Mouse (Mus musculus) forebrain, embryonic 10.5 days (tissue): ENCODE data around the gene Slc5a3. TPM values are rescaled to one million over a fixed set of nuclear protein-coding genes. Genes with fewer than 3 reads are reported as not detected.
"Not testable (repeated sequence)": the region's sequence is repeated elsewhere in the genome, so short reads cannot be mapped to it uniquely, and the experiment has no call there.

ENCODE experiments used
- DNase-seq: peaks from one replicate; pipeline ENCODE4 v3.0.0-alpha.2; 2017; ENCODE audit warnings: low spot score; ENCODE audit errors: extremely low spot score
- H3K27ac ChIP-seq: fragments of 300-500 bp; sonication (generic); 2 replicates; pipeline ENCODE4 v1.5.1; 2016; ENCODE audit warnings: mild to moderate bottlenecking
- H3K27me3 ChIP-seq: fragments of 300-500 bp; sonication (generic); 2 replicates; pipeline ENCODE4 v1.6.1; 2016; ENCODE audit warnings: mild to moderate bottlenecking; ENCODE audit not compliant: poor library complexity, severe bottlenecking
- H3K36me3 ChIP-seq: fragments of 300-500 bp; sonication (generic); replicated peaks from 2 replicates; pipeline ENCODE4 v1.6.1; 2016; ENCODE audit warnings: mild to moderate bottlenecking, moderate library complexity
- H3K4me1 ChIP-seq: fragments of 300-500 bp; sonication (generic); 2 replicates; pipeline ENCODE4 v1.6.1; 2016
- H3K4me3 ChIP-seq: fragments of 300-500 bp; sonication (generic); 2 replicates; pipeline ENCODE4 v1.5.1; 2016; ENCODE audit warnings: mild to moderate bottlenecking, moderate library complexity
- H3K9me3 ChIP-seq: fragments of 300-500 bp; sonication (generic); 2 replicates; pipeline ENCODE4 v1.6.1; 2016; ENCODE audit warnings: mild to moderate bottlenecking, moderate library complexity
- WGBS: fragments of 180-500 bp; shearing (Covaris S2); methylation state at CpG from one replicate; pipeline ENCODE4 v1.1.7; 2016; 5-methylcytosine and 5-hydroxymethylcytosine counted together
- polyA plus RNA-seq: library from polyadenylated mRNA; unstranded; fragments of >200 nt; fragmentation: Nextera tagmentation; extraction: Ambion mirVana; gene quantifications from 2 replicates; pipeline ENCODE4 v1.2.1, GENCODE M21; 2016

Gene Slc5a3
- polyA plus RNA-seq, 1 experiment from 2014 or later, result 10.8 TPM

GRCm38 (mm10) chr16:92083771-92084453 is 25.8 kb downstream of the Slc5a3 start:
- Histone ChIP-seq H3K4me1 (peaks cover 1% of the 10 kb centered on the region), H3K36me3 (peaks cover 42% of the 10 kb centered on the region), H3K27ac (no peak overlapping the region), H3K27me3 (no peaks in the 10 kb centered on the region), H3K9me3 (no peaks in the 10 kb centered on the region), H3K4me3 (no peak overlapping the region)
- no peak for DNase-seq
- WGBS, result 92% methylated on average over 10 of the region's 10 CpGs

- Histone ChIP-seq H3K36me3 (0 out of 2 replicates have a peak, but pooled peaks cover 3% of the 10 kb centered on the region), H3K9me3 (no peaks in the 10 kb centered on the region), H3K27ac (no peak overlapping the region), H3K27me3 (no peaks in the 10 kb centered on the region), H3K4me3 (no peak overlapping the region), H3K4me1 (peaks cover 10% of the 10 kb centered on the region)
- 66% methylated on average over 3 of the region's 3 CpGs for WGBS
- no peak for DNase-seq
Measured at GRCm38 (mm10) chr16:92089225-92089624, 31.1 kb downstream of the Slc5a3 start.

DNA sequence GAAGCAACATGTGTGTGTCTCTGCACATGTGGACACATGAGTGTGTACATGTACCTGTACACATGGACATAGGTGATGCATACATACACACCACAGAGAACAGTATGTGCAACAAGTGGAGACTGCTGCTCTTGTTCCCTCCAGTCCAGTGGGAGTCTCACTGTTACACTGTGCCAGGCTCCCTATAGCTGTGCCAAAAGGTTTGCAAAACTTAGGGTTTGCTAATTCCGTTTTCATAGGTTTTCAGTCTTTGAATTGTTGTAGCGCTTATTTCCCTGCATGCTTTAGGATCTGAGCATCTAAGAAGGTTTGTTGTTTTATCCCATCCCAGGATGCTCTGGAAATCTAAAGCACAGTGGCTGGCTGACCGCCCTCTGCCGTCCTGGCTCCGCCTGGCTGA is 33.8 kb downstream of the Slc5a3 start:
- Histone ChIP-seq H3K27me3 (no peaks in the 10 kb centered on the region), H3K27ac (no peak overlapping the region), H3K4me3 (no peak overlapping the region), H3K36me3 (peaks cover 8% of the 10 kb centered on the region; the same call in 1 of the 2 replicates), H3K9me3 (no peaks in the 10 kb centered on the region), H3K4me1 (peaks cover 10% of the 10 kb centered on the region)
- DNase-seq, result no peak
- 87% methylated on average over 5 of the region's 5 CpGs for whole genome bisulfite sequencing

DNA sequence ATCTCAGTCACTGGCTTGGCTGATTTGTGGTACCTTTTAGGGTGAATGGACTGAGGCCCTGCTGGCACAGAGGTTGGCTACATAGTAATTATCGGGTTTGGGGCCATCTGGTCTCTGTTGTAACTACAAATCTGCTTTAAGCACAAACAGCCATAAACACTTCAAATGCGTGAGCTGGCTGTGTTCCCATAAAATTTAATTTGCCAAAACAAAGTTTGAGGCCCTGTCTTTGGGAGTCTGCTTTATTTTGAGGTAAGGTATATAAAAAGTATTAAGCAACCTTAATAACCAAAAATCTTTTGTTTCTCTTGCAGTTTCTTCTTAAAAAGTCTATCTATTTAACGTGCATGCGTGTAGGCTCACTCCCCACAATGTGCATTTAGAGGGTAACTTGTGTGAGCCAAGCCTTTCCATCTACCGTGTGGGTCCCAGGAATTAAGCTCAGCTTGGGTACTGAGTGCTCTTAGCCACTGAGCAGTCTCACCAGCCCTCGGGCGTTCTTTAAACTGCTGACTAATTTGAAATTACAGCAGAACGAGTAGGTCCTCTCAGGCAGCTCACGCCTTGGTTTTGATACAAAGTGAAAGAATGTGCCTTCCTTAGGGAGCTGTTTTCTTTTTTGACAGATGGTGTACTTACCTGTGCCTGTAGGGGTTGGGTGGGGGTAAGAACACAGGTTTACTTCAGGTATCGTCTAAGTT is 40.4 kb downstream of the Slc5a3 start:
- H3K9me3 ChIP-seq, result no peaks in the 10 kb centered on the region
- DNase-seq, result peak; percentile 6
- WGBS, result 83% methylated on average over 10 of the region's 10 CpGs

GRCm38 (mm10) chr16:92099598-92099997 is 41.5 kb downstream of the Slc5a3 start:
- Histone ChIP-seq H3K27ac (no peak overlapping the region), H3K36me3 (peaks cover 33% of the 10 kb centered on the region), H3K27me3 (no peaks in the 10 kb centered on the region), H3K9me3 (no peaks in the 10 kb centered on the region), H3K4me3 (no peak overlapping the region), H3K4me1 (peaks cover 29% of the 10 kb centered on the region)
- peak; percentile 11 for DNase-seq
- 89% methylated on average over 16 of the region's 16 CpGs for WGBS

More for the DNA sequence above, 40.4 kb downstream of the Slc5a3 start:
- Histone ChIP-seq H3K4me3 (no peak overlapping the region), H3K27ac (no peak overlapping the region), H3K27me3 (no peaks in the 10 kb centered on the region), H3K4me1 (peaks cover 18% of the 10 kb centered on the region), H3K36me3 (peaks cover 37% of the 10 kb centered on the region)

DNA sequence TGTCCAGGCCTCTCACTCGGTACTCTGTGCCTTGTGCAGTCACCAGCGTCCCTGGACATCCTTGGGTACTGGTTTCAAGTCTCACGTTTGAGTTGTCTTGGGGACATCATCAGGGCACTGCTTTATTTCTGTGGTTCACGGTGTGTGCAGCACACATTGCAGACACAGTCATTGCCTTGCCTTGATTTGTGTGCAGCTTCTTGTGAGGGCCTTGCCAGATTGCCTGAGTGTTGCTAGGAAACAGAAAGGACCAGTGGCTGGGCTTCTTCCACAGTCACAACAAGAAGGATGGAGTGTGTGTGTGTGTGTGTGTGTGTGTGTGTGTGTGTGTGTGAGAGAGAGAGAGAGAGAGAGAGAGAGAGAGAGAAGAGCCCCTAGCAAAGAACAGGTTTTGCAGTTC is 42.0 kb downstream of the Slc5a3 start:
- H3K4me3 ChIP-seq, result no peak overlapping the region
- no peaks in the 10 kb centered on the region for H3K9me3 ChIP-seq
- H3K36me3 ChIP-seq, result peaks cover 32% of the 10 kb centered on the region
- peaks cover 32% of the 10 kb centered on the region for H3K4me1 ChIP-seq
- H3K27me3 ChIP-seq, result no peaks in the 10 kb centered on the region
- no peak overlapping the region for H3K27ac ChIP-seq
- peak; percentile 13 for DNase-seq
- 90% methylated on average over 4 of the region's 4 CpGs for whole genome bisulfite sequencing

- H3K36me3 ChIP-seq, result peaks cover 38% of the 10 kb centered on the region
- 88% methylated on average over 5 of the region's 5 CpGs for WGBS
- H3K4me1 ChIP-seq, result peaks cover 32% of the 10 kb centered on the region
- no peaks in the 10 kb centered on the region for H3K9me3 ChIP-seq
- H3K27me3 ChIP-seq, result no peaks in the 10 kb centered on the region
- H3K27ac ChIP-seq, result no peak overlapping the region
- DNase-seq, result no peak
- H3K4me3 ChIP-seq, result no peak overlapping the region
Measured at GRCm38 (mm10) chr16:92102115-92102514, 44.0 kb downstream of the Slc5a3 start.

GRCm38 (mm10) chr16:92102931-92103330 is 44.8 kb downstream of the Slc5a3 start:
- H3K27me3 ChIP-seq, H3K4me3 ChIP-seq, H3K9me3 ChIP-seq, DNase-seq, H3K27ac ChIP-seq: not testable (repeated sequence)
- H3K4me1 ChIP-seq, result peaks cover 32% of the 10 kb centered on the region
- 97% methylated on average over 7 of the region's 7 CpGs for WGBS
- H3K36me3 ChIP-seq, result peaks cover 38% of the 10 kb centered on the region

DNA sequence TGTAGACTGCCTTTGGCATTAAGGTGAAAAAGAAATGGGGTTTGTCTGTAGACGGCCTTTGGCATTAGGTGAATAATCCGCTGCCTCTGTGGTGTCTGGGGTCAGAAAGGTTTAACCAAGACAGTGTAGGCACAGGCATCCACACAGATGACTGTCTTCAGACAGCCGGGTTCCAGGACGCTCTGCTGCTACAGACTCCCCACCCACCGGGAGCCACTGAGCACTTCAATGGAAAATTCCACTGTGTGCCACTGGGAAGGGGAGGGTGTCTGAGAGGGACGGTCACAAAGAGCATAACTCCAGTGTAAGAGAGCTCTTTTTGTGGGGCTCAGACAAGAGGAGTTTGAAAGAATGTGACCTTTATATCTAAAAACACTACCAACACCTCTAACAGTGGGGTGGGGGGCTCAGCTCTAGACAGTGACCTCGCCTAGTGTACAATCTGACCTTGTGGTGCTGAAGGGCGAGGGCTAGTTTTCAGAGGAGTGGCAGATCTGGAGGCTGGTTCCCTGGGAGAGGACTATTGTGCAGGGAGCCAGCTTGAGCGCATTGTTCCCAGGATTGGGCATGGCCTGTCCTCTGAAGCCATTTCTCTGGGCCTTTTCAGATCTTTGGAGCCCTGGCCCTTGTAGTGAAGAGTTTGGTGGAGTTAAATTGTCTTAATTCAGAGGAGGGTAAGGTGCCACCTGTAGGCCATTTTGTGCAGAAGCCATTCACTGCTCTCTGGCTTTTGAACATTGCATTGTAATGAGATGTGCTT is 45.6 kb downstream of the Slc5a3 start:
- Histone ChIP-seq H3K9me3 (no peaks in the 10 kb centered on the region), H3K27me3 (no peaks in the 10 kb centered on the region), H3K36me3 (peaks cover 38% of the 10 kb centered on the region), H3K4me3 (no peak overlapping the region), H3K4me1 (peaks cover 32% of the 10 kb centered on the region), H3K27ac (peak overlapping the region; percentile 72; the same call in 1 of the 2 replicates)
- DNase-seq, result peak; percentile 21
- 34% methylated on average over 9 of the region's 9 CpGs for WGBS

DNA sequence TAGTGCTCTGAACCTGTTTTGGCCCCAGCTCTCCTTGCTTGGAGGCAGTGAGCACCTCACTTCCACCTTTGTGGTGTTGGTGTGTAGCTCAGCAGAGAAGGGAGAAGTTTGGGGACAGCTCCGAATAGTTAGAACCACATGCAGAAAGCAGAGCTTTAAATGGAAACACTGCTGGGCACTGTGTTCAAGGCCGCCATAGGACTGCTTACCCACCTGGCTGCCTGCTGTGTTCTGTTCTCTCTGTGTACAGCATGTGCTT is 46.1 kb downstream of the Slc5a3 start:
- DNase-seq, result no peak
- no peaks in the 10 kb centered on the region for H3K27me3 ChIP-seq
- 77% methylated on average over 2 of the region's 2 CpGs for WGBS
- H3K4me3 ChIP-seq, result no peak overlapping the region
- no peaks in the 10 kb centered on the region for H3K9me3 ChIP-seq
- peak overlapping the region; percentile 72; the same call in 1 of the 2 replicates for H3K27ac ChIP-seq
- peaks cover 38% of the 10 kb centered on the region for H3K36me3 ChIP-seq
- peaks cover 32% of the 10 kb centered on the region for H3K4me1 ChIP-seq

- H3K4me1 ChIP-seq, result peaks cover 28% of the 10 kb centered on the region
- 97% methylated on average over 2 of the region's 2 CpGs for WGBS
- no peak overlapping the region for H3K4me3 ChIP-seq
- DNase-seq, result peak; percentile 11
- peaks cover 33% of the 10 kb centered on the region for H3K36me3 ChIP-seq
- no peaks in the 10 kb centered on the region for H3K27me3 ChIP-seq
- H3K27ac ChIP-seq, result no peak overlapping the region
- H3K9me3 ChIP-seq, result no peaks in the 10 kb centered on the region
Measured at GRCm38 (mm10) chr16:92104951-92105350, 46.8 kb downstream of the Slc5a3 start.

- 69% methylated on average over 3 of the region's 3 CpGs for WGBS
- Histone ChIP-seq H3K4me3 (no peak overlapping the region), H3K9me3 (no peaks in the 10 kb centered on the region), H3K27me3 (no peaks in the 10 kb centered on the region), H3K4me1 (peaks cover 25% of the 10 kb centered on the region), H3K36me3 (peaks cover 27% of the 10 kb centered on the region), H3K27ac (no peak overlapping the region)
- peak; percentile 9 for DNase-seq
Measured at GRCm38 (mm10) chr16:92105631-92106030, 47.5 kb downstream of the Slc5a3 start.

DNA sequence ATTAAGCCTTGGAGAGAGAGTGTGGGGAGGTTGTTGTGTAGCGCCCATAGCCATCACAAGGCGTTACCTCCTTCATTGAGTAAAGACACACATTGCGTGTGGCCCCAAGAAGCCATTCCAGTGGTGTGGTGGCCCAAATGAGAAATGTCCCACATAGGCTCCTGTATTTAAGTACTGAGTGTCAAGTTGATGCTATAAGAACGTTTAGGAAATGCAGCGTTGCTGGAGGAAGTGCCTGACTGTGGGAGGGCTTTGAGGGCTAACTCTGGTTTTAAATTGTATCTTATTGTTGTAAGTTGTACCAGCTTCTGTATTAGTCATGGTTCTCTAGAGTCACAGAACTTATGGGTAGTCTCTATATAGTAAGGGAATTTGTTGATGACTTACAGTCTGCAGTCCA is 49.2 kb downstream of the Slc5a3 start:
- WGBS, result 94% methylated on average over 5 of the region's 5 CpGs
- no peak overlapping the region for H3K27ac ChIP-seq
- no peak for DNase-seq

More for the DNA sequence above, 49.2 kb downstream of the Slc5a3 start:
- no peak overlapping the region for H3K4me3 ChIP-seq
- no peaks in the 10 kb centered on the region for H3K9me3 ChIP-seq
- H3K36me3 ChIP-seq, result peaks cover 19% of the 10 kb centered on the region
- H3K4me1 ChIP-seq, result peaks cover 22% of the 10 kb centered on the region
- H3K27me3 ChIP-seq, result no peaks in the 10 kb centered on the region
